Mouse (Mus musculus) C3H10T1/2 (cell line): ENCODE results near the gene T. TPM values are rescaled to one million over a fixed set of nuclear protein-coding genes. Genes with fewer than 3 reads are reported as not detected.

ENCODE experiments used
- polyA plus RNA-seq, 2 experiments: library from polyadenylated mRNA; unstranded; fragments of >200 nt; fragmentation: generic; extraction: Trizol; gene quantifications; one replicate each; pipeline ENCODE4 v1.2.1; 2012; ENCODE audit warnings: missing spikeins in 2 of 2

T gene
- under 1 TPM in 1 of 2 experiments, not detected in 1; 0.02 TPM for polyA plus RNA-seq

GRCm38 (mm10) chr17:8433978-8434960 lies at the start of gene T:
TSS of gene T (plus strand) at chr17:8434423.

Other genes starting within 250 kb of the T start
- gene Ccr6, start 198.4 kb upstream of the T start, polyA plus RNA-seq = not detected
- gene Mpc1, start 151.5 kb upstream of the T start, polyA plus RNA-seq = 10 to 100 TPM; 16.8 to 88.5 TPM
- 10 to 100 TPM; 11.6 to 40.1 TPM for gene Sft2d1, start 123.3 kb upstream of the T start, polyA plus RNA-seq
- under 1 TPM; 0.07 to 0.71 TPM for gene Prr18, start 97.0 kb upstream of the T start, polyA plus RNA-seq
- under 1 TPM; 0.09 TPM for gene T2, start 78.4 kb upstream of the T start, polyA plus RNA-seq
- gene Pde10a, start 90.9 kb downstream of the T start, polyA plus RNA-seq = under 1 TPM; 0.02 to 0.25 TPM
- not detected for gene Gm17087, start 132.5 kb downstream of the T start, polyA plus RNA-seq